Mouse (Mus musculus): ENCODE measurements around the gene Dock4.

Dock4 gene

DNA sequence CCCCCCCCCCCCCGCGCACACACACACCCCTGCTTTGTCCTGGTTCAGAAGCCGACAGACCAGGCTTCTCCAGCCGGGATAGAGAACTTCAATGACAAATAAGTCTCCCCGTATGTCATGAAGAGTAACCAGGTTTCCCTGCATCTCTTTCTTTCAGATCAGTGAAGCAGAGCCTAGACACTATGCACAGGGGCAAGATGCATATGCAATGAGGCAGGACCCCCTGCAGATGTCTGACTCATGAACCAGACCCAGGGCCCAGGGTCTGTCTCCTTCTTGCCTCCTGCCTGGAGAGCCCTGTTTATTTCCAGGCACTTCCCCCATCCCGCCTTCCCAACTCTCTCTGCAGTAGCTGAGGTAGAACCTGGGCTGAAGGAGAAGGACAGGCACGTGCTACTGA is 448.0 kb downstream of the Dock4 start:
- no peak for DNase-seq

DNA sequence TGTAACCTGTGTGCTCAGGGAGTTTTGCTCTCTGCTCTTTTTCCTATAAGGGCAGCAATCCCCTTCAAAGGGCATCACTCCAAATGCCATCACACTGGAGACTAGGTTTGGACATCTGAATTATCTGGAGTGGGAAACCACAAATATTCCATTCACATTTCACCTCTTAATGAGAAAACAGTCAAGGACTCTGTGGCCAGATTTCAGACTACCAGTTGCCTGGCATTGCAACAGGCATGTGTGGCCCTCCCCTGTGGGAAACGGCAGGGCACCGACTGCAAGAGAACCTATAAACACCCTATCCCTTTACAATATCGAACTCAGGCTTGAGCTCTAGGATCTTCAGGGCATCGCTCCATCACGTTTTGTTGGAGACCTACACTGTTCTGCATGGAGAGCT is 448.9 kb downstream of the Dock4 start:
- no peak for DNase-seq

Measured in thymus, postnatal 4 days (tissue).